ENCODE assay signal across 8 mouse cellular contexts in the genomic region with DNA sequence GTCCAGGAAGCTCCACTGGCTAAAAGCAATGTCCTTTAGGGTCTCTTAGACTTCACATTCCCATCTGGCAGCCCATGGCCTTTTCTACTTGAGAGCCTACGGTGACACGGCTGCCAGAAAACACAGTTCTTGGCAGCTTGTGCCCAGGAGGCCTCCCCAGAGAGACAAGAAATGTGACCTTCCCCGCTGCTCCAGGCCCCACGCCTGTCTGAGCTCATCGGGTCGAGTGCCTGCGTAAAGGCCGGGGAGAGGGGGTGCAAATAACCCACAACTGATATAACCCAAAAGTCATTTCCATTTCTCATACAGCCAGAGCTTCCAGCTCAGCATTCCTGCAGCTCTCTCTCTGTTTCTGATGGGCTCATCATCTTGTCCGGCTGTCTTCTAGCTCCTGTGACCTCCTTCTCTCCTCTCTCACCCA. TPM values are rescaled to one million over a fixed set of nuclear protein-coding genes. Genes with fewer than 3 reads are reported as not detected.
DNase-seq lines count a peak whose midpoint lies in the region; ATAC-seq lines count a peak whose summit lies in the region.

No protein-coding gene starts in this region.

- H3K9ac ChIP-seq in hindbrain, embryonic 12.5 days, result 0 out of 2 replicates have a peak overlapping the region, but pooled peaks have one; percentile 23
- no peak overlapping the region for H3K9ac ChIP-seq in hindbrain, embryonic 14.5 days
- H3K9ac ChIP-seq in liver, embryonic 12.5 days, result peak overlapping the region; percentile 36; the same call in 1 of the 2 replicates

- peaks cover 33% of the 10 kb centered on the region for H3K4me1 ChIP-seq in hindbrain, embryonic 12.5 days
- peaks cover 18% of the 10 kb centered on the region for H3K4me1 ChIP-seq in hindbrain, embryonic 14.5 days (replicated peaks; ENCODE audit: control insufficient read depth, insufficient read depth, low read length)
- peaks cover 76% of the 10 kb centered on the region for H3K4me1 ChIP-seq in liver, embryonic 12.5 days

- DNase-seq in hindbrain, embryonic 14.5 days (ENCODE audit: low spot score), result no peak
- peak; percentile 55 to 61 for DNase-seq in adrenal gland, adult 18-20 months (ENCODE audit: low spot score in 2 of 2)
- peak; percentile 72 to 84 for DNase-seq in heart, adult 18-20 months
- no peak for DNase-seq in embryo, embryonic 11 days
- DNase-seq in kidney, postnatal 14 days, result no peak
- no peak for DNase-seq in layer of hippocampus, adult 18-20 months (ENCODE audit: low spot score in 2 of 2)

- H3K36me3 ChIP-seq in hindbrain, embryonic 12.5 days, result no peaks in the 10 kb centered on the region
- no peaks in the 10 kb centered on the region for H3K36me3 ChIP-seq in hindbrain, embryonic 14.5 days (replicated peaks; ENCODE audit: control insufficient read depth, insufficient read depth)
- no peaks in the 10 kb centered on the region for H3K36me3 ChIP-seq in liver, embryonic 12.5 days

- H3K4me2 ChIP-seq in hindbrain, embryonic 12.5 days (replicated peaks), result no peak overlapping the region
- H3K4me2 ChIP-seq in hindbrain, embryonic 14.5 days (replicated peaks), result no peak overlapping the region
- H3K4me2 ChIP-seq in liver, embryonic 12.5 days, result no peak overlapping the region

- 0 out of 2 replicates have a peak, but pooled peaks cover 5% of the 10 kb centered on the region for H3K27me3 ChIP-seq in hindbrain, embryonic 12.5 days
- H3K27me3 ChIP-seq in hindbrain, embryonic 14.5 days (ENCODE audit: control insufficient read depth, insufficient read depth, low read length), result no peaks in the 10 kb centered on the region
- peaks cover 16% of the 10 kb centered on the region for H3K27me3 ChIP-seq in liver, embryonic 12.5 days (replicated peaks)

- ATAC-seq in hindbrain, embryonic 12.5 days (ENCODE audit: low FRiP score), result no peak
- no peak for ATAC-seq in hindbrain, embryonic 14.5 days (ENCODE audit: low FRiP score)
- no peak for ATAC-seq in liver, embryonic 12.5 days

- H3K4me3 ChIP-seq in hindbrain, embryonic 12.5 days, result no peak overlapping the region
- no peak overlapping the region for H3K4me3 ChIP-seq in hindbrain, embryonic 14.5 days (replicated peaks; ENCODE audit: low read length)
- no peak overlapping the region for H3K4me3 ChIP-seq in liver, embryonic 12.5 days

- H3K27ac ChIP-seq in hindbrain, embryonic 12.5 days, result no peak overlapping the region
- no peak overlapping the region for H3K27ac ChIP-seq in hindbrain, embryonic 14.5 days
- H3K27ac ChIP-seq in liver, embryonic 12.5 days, result peak overlapping the region; percentile 94

- H3K9me3 ChIP-seq in hindbrain, embryonic 12.5 days (replicated peaks), result no peaks in the 10 kb centered on the region
- H3K9me3 ChIP-seq in hindbrain, embryonic 14.5 days (ENCODE audit: control insufficient read depth, low read length), result no peaks in the 10 kb centered on the region
- H3K9me3 ChIP-seq in liver, embryonic 12.5 days (replicated peaks), result no peaks in the 10 kb centered on the region

- 63% methylated on average over 9 of the region's 9 CpGs for WGBS in hindbrain, embryonic 12.5 days
- WGBS in hindbrain, embryonic 14.5 days, result 51% methylated on average over 9 of the region's 9 CpGs
- 67% methylated on average over 9 of the region's 9 CpGs for WGBS in liver, embryonic 12.5 days (ENCODE audit: insufficient replicate concordance)

RNA-seq across cellular contexts. Expression of a gene that starts 13.8 kb away (rescaled TPM):
- polyA plus RNA-seq in hindbrain, embryonic 12.5 days (2016; fragmentation: Nextera tagmentation; extraction: Ambion mirVana), result 0.40 and 0.54 TPM in 2 replicates
- 0.60 and 0.80 TPM in 2 replicates for polyA plus RNA-seq in hindbrain, embryonic 14.5 days (2014; fragmentation: Nextera tagmentation; extraction: Ambion mirVana)
- total RNA-seq in adrenal gland, adult 18-20 months (2021), result 1 to 10 TPM in 1 of 2 experiments, under 1 TPM in 1; 0.60 to 2.2 TPM
- 1 to 10 TPM; 4.3 to 8.0 TPM for total RNA-seq in heart, adult 18-20 months (2021)
- 0.13 TPM in 1 of 2 replicates, not detected in the other for polyA plus RNA-seq in liver, embryonic 12.5 days (2016; fragmentation: Nextera tagmentation; extraction: Ambion mirVana)
- under 1 TPM; 0.46 to 0.64 TPM for total RNA-seq in layer of hippocampus, adult 18-20 months (2021)

RNA-seq across cellular contexts. Expression of a gene that starts 20.1 kb away (rescaled TPM):
- polyA plus RNA-seq in hindbrain, embryonic 12.5 days (2016; fragmentation: Nextera tagmentation; extraction: Ambion mirVana), result 263 and 312 TPM in 2 replicates
- 359 and 406 TPM in 2 replicates for polyA plus RNA-seq in hindbrain, embryonic 14.5 days (2014; fragmentation: Nextera tagmentation; extraction: Ambion mirVana)
- 100 to 1,000 TPM; 266 to 331 TPM for total RNA-seq in adrenal gland, adult 18-20 months (2021)
- 100 to 1,000 TPM; 307 to 322 TPM for total RNA-seq in heart, adult 18-20 months (2021)
- polyA plus RNA-seq in liver, embryonic 12.5 days (2016; fragmentation: Nextera tagmentation; extraction: Ambion mirVana), result 254 and 262 TPM in 2 replicates
- total RNA-seq in layer of hippocampus, adult 18-20 months (2021), result 100 to 1,000 TPM; 215 to 217 TPM

RNA-seq across cellular contexts. Expression of a gene that starts 50.5 kb away (rescaled TPM):
- polyA plus RNA-seq in hindbrain, embryonic 12.5 days (2016; fragmentation: Nextera tagmentation; extraction: Ambion mirVana), result 32.9 and 38.2 TPM in 2 replicates
- 24.3 and 24.9 TPM in 2 replicates for polyA plus RNA-seq in hindbrain, embryonic 14.5 days (2014; fragmentation: Nextera tagmentation; extraction: Ambion mirVana)
- 10 to 100 TPM; 60.5 to 72.7 TPM for total RNA-seq in adrenal gland, adult 18-20 months (2021)
- 10 to 100 TPM; 28.0 to 30.5 TPM for total RNA-seq in heart, adult 18-20 months (2021)
- 13.1 and 13.9 TPM in 2 replicates for polyA plus RNA-seq in liver, embryonic 12.5 days (2016; fragmentation: Nextera tagmentation; extraction: Ambion mirVana)
- 10 to 100 TPM; 43.2 to 45.7 TPM for total RNA-seq in layer of hippocampus, adult 18-20 months (2021)

Comparison
In these comparisons a context has a peak if more than half of its experiments do, and no peak if none do; other contexts are left out.
1. DNase-seq: peak in adrenal gland, adult 18-20 months (2 of 2) and heart, adult 18-20 months (2 of 2); none in hindbrain, embryonic 14.5 days (single experiment), embryo, embryonic 11 days (single experiment), kidney, postnatal 14 days (single experiment) and layer of hippocampus, adult 18-20 months (0 of 2).